Mouse (Mus musculus): ENCODE data around the gene Ppm1k. TPM values are rescaled to one million over a fixed set of nuclear protein-coding genes. Genes with fewer than 3 reads are reported as not detected.

Ppm1k gene
- total and polyA plus RNA-seq, 3 experiments, result 18.0 to 103 (median 70.9) TPM

DNA sequence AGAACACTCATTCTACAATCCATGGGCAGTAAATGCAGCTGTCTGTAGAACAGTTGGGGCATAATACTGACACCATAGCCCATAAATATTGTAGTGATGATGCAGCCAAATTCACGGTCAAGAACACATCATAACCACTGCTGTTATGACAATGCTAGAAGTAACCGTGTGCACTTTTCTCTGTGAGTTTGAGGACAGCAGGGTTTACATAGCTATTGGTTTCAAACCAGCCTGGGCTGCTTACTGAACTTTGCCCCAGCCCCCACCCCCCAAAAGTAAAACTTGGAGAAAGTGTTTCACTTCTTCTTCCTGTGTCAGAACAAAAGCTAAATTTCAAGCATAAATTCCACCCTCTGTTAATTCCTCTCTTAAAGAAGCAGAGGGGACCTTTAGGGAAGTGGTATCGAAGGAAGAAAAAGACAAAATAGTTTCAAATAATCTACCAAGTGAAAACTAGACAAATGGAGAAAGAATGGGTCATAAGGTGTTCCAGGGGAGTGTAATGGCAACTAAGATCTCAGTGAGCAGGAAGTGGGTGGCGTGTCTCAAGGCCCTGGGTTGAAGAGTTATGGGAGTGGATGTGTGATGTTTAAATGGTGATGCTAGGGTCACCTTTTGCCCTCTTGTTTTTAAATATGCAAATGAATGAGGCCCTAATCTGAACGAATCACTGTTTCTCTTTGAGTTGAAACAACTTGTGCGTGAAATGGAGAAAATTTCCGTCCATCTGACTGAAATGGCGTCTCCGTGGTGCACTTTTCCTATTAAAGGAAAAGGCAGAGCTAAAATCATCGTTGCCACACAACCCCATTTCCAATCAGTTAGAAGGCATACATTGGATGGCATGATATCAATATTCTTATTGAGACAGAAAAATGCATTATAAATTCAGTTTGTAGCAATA, 14.3 kb downstream of the Ppm1k start:
- no peak for DNase-seq
- TF ChIP-seq CTCF (IDR thresholded peaks at IDR 0.05) (no peak), EP300 (IDR thresholded peaks at IDR 0.05; ENCODE audit: insufficient read depth, low read depth, low read length) (no peak), POLR2A (IDR thresholded peaks at IDR 0.05; ENCODE audit: insufficient read depth, low read depth, low read length) (no peak)
- 91% methylated on average over 10 of the region's 10 CpGs for WGBS
- H3K27me3 ChIP-seq (ENCODE audit: control insufficient read depth, insufficient read depth, low read length), result no peaks in the 10 kb centered on the region
- H3K36me3 ChIP-seq (ENCODE audit: control insufficient read depth, insufficient read depth, low read length), result peaks cover 3% of the 10 kb centered on the region; the same call in 1 of the 2 replicates
- H3K4me3 ChIP-seq, result no peak overlapping the region
- intact Hi-C loops (cut with DNase I), result no loop called here
- no peak overlapping the region for H3K27ac ChIP-seq
- no peak overlapping the region for H3K9ac ChIP-seq (ENCODE audit: low read depth, low read length)
- peaks cover 2% of the 10 kb centered on the region; the same call in 1 of the 2 replicates for H3K79me2 ChIP-seq (replicated peaks; ENCODE audit: control insufficient read depth, insufficient read depth, low read length)
- no peaks in the 10 kb centered on the region for H3K4me1 ChIP-seq (ENCODE audit: control insufficient read depth, insufficient read depth, low read length)

DNA sequence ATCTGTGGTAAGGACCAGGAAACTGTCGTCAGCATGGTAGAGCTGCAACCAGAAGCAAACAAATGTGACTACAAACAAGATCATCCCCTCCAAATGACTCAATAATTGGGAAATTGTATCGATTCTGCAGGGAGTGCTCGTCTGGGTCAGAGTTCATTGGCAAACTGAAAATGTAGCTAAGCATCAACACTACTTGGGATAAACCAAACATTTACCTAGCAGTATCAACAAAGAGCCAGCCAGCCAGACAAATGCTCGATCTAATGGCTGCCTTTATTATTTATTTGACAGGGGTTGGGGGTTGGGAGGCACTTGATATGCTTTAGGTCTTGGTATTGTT, 21.3 kb downstream of the Ppm1k start:
- H3K36me3 ChIP-seq (ENCODE audit: control insufficient read depth, insufficient read depth, low read length), result no peaks in the 10 kb centered on the region
- intact Hi-C loops (cut with DNase I), result no loop called here
- H3K4me1 ChIP-seq (ENCODE audit: control insufficient read depth, insufficient read depth, low read length), result no peaks in the 10 kb centered on the region
- H3K79me2 ChIP-seq (replicated peaks; ENCODE audit: control insufficient read depth, insufficient read depth, low read length), result no peaks in the 10 kb centered on the region
- H3K9ac ChIP-seq (ENCODE audit: low read depth, low read length), result no peak overlapping the region
- H3K27me3 ChIP-seq (ENCODE audit: control insufficient read depth, insufficient read depth, low read length), result no peaks in the 10 kb centered on the region
- H3K27ac ChIP-seq, result no peak overlapping the region
- TF ChIP-seq POLR2A (IDR thresholded peaks at IDR 0.05; ENCODE audit: insufficient read depth, low read depth, low read length) (no peak), EP300 (IDR thresholded peaks at IDR 0.05; ENCODE audit: insufficient read depth, low read depth, low read length) (no peak), CTCF (IDR thresholded peaks at IDR 0.05) (no peak)
- no peak for DNase-seq
- 80% methylated on average over 4 of the region's 4 CpGs for WGBS
- H3K4me3 ChIP-seq, result no peak overlapping the region

DNA sequence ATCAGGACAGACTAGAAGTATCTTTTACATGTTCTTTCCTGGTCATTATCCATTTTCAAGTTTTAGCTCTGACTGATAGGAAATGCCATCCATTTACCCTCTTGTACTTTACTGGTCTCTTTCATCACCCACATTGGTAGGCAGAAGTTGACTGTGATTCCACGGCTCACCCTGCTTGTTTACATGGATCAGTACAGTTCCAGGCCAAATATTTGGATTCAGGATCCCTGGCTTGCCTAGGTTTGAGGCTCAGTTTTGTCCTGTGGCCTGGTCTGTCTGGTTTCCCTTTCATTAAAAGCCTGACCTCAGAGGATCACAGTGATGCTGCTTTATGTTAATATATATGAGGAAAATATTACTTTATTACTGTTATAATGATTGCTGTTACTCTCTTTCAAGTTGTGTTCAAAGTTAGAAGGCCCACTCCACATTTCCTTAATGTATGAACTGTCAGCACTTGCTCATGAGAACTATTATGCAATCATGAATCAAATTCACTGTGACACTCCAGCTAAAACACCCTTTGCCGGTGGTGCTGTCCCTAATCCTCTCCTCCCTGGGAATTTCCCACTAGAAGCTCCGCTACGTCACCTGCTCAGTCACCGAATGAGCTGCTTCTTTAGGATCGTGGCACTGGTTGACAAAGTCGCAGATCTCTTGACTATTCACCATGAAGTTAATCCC, 21.8 kb downstream of the Ppm1k start:
- no peak overlapping the region for H3K4me3 ChIP-seq
- intact Hi-C loops (cut with DNase I), result no loop called here
- no peak for TF ChIP-seq POLR2A (IDR thresholded peaks at IDR 0.05; ENCODE audit: insufficient read depth, low read depth, low read length)
- no peak for TF ChIP-seq EP300 (IDR thresholded peaks at IDR 0.05; ENCODE audit: insufficient read depth, low read depth, low read length)
- TF ChIP-seq CTCF (IDR thresholded peaks at IDR 0.05), result no peak
- 82% methylated on average over 7 of the region's 7 CpGs for WGBS
- H3K4me1 ChIP-seq (ENCODE audit: control insufficient read depth, insufficient read depth, low read length), result no peaks in the 10 kb centered on the region
- no peaks in the 10 kb centered on the region for H3K79me2 ChIP-seq (replicated peaks; ENCODE audit: control insufficient read depth, insufficient read depth, low read length)
- H3K9ac ChIP-seq (ENCODE audit: low read depth, low read length), result no peak overlapping the region
- no peak overlapping the region for H3K27ac ChIP-seq
- no peaks in the 10 kb centered on the region for H3K36me3 ChIP-seq (ENCODE audit: control insufficient read depth, insufficient read depth, low read length)
- DNase-seq, result no peak
- no peaks in the 10 kb centered on the region for H3K27me3 ChIP-seq (ENCODE audit: control insufficient read depth, insufficient read depth, low read length)

DNA sequence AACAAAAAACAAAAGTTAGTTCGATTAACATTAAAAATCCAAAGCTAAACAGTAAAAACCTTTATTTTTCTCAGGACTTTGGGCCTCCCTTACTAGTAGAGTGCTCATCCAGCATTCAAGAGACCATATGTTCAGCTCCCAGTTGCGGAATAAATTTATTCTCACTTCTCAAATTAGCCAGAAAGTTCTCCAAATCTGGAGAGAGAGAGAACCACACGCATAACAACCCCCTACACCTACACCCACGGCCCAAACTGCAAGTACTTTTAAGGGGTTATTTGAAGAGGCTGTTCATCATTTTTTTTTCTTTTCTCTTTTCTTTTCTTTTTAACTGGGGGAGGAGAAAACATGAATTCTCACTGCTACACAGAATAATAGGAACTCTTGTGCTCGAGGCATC, 23.4 kb downstream of the Ppm1k start:
- WGBS, result 95% methylated on average over 5 of the region's 5 CpGs
- intact Hi-C loops (cut with DNase I), result no loop called here
- no peaks in the 10 kb centered on the region for H3K79me2 ChIP-seq (replicated peaks; ENCODE audit: control insufficient read depth, insufficient read depth, low read length)

DNA sequence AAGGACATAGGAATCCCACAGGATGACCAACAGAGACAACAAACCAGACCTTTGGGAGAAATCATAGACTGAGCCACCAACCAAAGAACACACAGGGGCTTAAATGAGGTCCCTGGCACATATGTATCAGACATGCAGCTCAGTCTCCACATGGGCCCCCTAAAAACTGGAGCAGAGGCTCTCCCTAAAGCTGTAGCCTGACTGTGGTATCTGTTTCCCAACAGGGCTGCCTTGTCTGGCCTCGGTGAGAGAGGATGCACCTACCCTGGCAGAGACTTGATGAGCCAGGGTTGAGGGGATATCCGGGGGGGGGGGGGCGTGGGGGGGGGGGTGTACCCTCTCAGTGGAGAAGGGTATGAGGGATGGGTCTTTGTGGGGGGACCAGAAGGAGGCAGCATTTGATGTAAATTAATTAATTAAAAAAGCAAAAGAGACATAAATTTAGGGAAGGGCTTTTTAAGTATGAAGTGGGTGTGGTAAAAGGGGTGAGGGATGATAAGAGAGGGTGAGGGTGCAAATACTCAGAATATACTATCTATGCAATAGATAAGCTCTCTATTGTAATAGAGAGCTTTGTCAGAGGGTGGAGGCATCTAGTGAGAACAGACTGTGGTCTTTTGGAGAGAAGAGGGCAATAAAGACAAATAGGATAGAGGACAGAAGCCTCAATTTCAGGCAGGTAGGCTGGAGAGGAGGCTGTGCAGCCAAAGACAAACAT, 31.4 kb downstream of the Ppm1k start:
- intact Hi-C loops (cut with DNase I), result no loop called here
- Histone ChIP-seq H3K4me1 (ENCODE audit: control insufficient read depth, insufficient read depth, low read length) (no peaks in the 10 kb centered on the region), H3K27ac (no peak overlapping the region), H3K9ac (ENCODE audit: low read depth, low read length) (no peak overlapping the region), H3K79me2 (replicated peaks; ENCODE audit: control insufficient read depth, insufficient read depth, low read length) (no peaks in the 10 kb centered on the region), H3K4me3 (no peak overlapping the region), H3K27me3 (ENCODE audit: control insufficient read depth, insufficient read depth, low read length) (no peaks in the 10 kb centered on the region), H3K36me3 (ENCODE audit: control insufficient read depth, insufficient read depth, low read length) (no peaks in the 10 kb centered on the region; the same call in 1 of the 2 replicates)
- TF ChIP-seq EP300 (IDR thresholded peaks at IDR 0.05; ENCODE audit: insufficient read depth, low read depth, low read length), result no peak
- TF ChIP-seq CTCF (IDR thresholded peaks at IDR 0.05), result no peak
- no peak for TF ChIP-seq POLR2A (IDR thresholded peaks at IDR 0.05; ENCODE audit: insufficient read depth, low read depth, low read length)
- 43% methylated on average over 3 of the region's 3 CpGs for WGBS
- no peak for DNase-seq

More for the DNA sequence above, 23.4 kb downstream of the Ppm1k start:
- Histone ChIP-seq H3K4me3 (no peak overlapping the region), H3K27me3 (ENCODE audit: control insufficient read depth, insufficient read depth, low read length) (no peaks in the 10 kb centered on the region), H3K4me1 (ENCODE audit: control insufficient read depth, insufficient read depth, low read length) (no peaks in the 10 kb centered on the region), H3K36me3 (ENCODE audit: control insufficient read depth, insufficient read depth, low read length) (no peaks in the 10 kb centered on the region), H3K27ac (no peak overlapping the region), H3K9ac (ENCODE audit: low read depth, low read length) (no peak overlapping the region)
- no peak for DNase-seq
- TF ChIP-seq POLR2A (IDR thresholded peaks at IDR 0.05; ENCODE audit: insufficient read depth, low read depth, low read length) (no peak), CTCF (IDR thresholded peaks at IDR 0.05) (no peak), EP300 (IDR thresholded peaks at IDR 0.05; ENCODE audit: insufficient read depth, low read depth, low read length) (no peak)
